Mouse (Mus musculus): ENCODE measurements around the gene Hist1h4b.
A peak's percentile ranks its signal among the peaks of the same experiment; 100 is the strongest.
"Not testable (repeated sequence)": the region's sequence is repeated elsewhere in the genome, so short reads cannot be mapped to it uniquely, and the experiment has no call there.

The Hist1h4b gene

DNA sequence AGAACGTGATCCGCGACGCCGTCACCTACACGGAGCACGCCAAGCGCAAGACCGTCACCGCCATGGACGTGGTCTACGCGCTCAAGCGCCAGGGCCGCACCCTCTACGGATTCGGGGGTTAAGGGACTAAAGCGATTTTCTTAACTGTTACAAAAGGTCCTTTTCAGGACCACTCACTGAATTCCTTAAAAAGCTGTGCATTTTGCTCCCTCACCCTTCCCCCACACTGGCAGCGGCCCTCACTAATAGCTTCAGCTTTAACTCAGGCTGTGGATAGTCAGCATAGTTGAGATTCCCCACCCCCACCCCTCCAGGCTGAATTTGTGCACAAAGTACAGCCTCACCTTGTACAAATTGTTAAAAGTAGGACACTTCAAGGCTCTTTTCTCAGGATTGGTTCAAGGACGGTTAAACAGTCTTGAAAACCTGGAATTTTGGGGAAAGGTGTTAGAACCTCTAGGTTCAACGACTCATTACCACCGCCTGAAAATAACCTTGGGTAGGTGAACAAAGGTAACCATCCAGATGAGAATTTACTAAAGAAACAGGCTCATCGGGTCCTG is 479 bp downstream of the Hist1h4b start:
- no peak for DNase-seq (ENCODE audit: low read depth, low spot score)

DNA sequence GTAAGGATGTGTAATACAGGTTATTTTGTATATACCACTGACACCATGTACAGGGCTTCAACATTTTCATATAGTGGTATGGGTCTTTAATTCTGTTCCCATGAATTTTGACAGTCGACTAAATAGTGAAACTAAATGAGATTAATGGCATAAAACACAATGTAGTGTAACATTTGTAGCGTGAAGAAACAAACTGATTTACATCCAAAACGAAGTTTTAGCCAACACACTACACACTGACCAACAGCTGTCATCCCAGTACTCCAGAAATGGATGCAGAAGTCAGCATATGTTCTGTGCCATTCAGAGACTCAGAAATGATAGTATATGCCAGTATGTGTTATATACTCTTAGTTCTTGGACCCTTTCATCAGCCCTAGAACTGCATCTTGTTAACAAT is 1.1 kb downstream of the Hist1h4b start:
- no peak for DNase-seq (ENCODE audit: low read depth, low spot score)

- no peak for DNase-seq (ENCODE audit: low read depth, low spot score)
Observed at GRCm38 (mm10) chr13:23759251-23759771, 2.5 kb downstream of the Hist1h4b start.

DNA sequence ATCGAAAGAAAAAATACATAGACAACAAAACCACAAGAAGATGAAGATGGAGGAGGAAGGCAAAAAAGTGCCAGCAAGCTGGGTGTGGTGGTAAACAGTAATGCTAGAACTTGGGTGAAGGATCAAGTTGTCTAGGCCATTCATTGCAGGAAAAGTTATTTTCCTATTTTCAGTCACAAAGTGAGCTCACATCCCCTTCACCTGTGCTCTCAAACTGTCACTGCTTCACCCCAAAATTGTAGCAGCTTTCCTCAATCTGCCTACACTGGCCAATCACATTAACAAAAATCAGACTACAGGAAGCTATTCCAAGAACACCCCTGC is 3.1 kb downstream of the Hist1h4b start:
- no peak for DNase-seq (ENCODE audit: low read depth, low spot score)

GRCm38 (mm10) chr13:23760240-23760971 is 3.6 kb downstream of the Hist1h4b start:
- no peak for DNase-seq (ENCODE audit: low read depth, low spot score)

- peak; percentile 94 for DNase-seq (ENCODE audit: low read depth, low spot score)
Observed at GRCm38 (mm10) chr13:23760972-23761864, 4.4 kb downstream of the Hist1h4b start, which contains the start of gene Hist1h4a. Gene Hist1h4a (minus strand): TSS chr13:23761230.

- DNase-seq (ENCODE audit: low read depth, low spot score), result not testable (repeated sequence)
Observed at GRCm38 (mm10) chr13:23761871-23762821, 5.3 kb downstream of the Hist1h4b start, which contains the start of gene Hist1h3a. Gene Hist1h3a (minus strand): TSS chr13:23762386.

GRCm38 (mm10) chr13:23763242-23763585 is 6.4 kb downstream of the Hist1h4b start:
- no peak for DNase-seq (ENCODE audit: low read depth, low spot score)

DNA sequence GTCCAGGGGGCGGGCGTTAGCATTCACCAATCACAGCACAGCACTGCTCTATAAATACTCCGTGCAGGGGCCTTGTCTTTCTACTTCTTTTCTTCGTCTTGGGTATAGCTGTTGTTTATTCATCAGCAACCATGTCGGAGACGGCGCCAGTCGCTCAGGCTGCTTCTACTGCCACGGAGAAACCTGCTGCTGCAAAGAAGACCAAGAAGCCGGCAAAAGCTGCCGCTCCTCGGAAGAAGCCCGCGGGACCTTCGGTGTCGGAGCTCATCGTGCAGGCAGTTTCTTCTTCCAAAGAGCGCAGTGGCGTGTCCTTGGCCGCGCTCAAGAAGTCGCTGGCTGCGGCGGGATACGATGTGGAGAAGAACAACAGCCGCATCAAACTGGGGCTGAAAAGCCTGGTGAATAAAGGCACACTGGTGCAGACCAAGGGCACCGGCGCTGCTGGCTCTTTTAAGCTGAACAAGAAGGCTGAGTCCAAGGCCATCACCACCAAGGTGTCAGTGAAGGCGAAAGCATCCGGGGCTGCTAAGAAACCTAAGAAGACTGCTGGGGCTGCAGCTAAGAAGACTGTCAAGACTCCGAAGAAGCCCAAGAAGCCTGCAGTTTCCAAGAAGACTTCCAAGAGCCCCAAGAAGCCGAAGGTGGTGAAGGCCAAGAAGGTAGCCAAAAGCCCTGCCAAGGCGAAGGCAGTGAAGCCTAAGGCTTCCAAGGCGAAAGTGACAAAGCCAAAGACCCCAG is 6.9 kb downstream of the Hist1h4b start, which contains the start of gene Hist1h1a:
Gene Hist1h1a, plus strand, starts transcription at position 81 of the 738 bp plus-strand sequence.
- peak; percentile 73 for DNase-seq (ENCODE audit: low read depth, low spot score)

DNA sequence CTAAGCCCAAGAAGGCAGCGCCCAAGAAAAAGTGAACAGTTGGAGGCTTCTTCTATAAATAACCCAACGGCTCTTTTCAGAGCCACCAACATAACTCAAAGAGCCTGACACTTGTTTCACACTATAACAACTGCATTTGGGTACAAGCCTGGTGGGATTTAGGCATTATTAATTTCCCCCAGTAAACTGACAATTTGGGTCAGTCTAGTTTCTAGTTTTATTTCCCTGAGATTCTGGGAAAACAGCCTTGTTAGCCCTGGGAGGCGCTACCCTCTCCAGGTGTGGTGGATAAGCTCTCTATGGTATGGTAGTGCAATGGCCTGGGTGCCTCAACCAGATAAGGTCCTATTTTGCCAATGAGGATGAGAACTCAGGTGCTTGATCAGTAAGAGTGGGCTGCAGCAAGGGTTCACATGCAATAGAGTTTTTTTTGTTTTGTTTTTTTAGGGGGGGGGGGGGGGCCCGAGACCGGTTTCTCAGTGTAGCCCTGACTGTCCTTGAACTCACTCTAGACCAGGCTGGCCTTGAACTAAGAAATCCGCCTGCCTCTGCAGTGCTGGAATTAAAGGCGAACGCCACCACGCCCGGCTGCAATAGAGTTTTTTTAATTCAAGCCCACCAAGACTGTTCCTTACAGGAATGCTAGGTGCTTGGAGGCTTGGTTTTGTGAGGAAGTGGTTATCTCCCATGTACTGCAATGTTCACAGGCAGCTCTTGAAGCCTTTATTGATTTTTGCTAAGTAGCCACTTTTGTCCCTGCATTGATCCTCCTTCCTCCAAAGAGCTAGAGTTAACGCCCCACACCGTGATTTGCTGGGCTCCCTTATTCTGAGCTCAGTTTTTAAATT is 7.7 kb downstream of the Hist1h4b start:
- DNase-seq (ENCODE audit: low read depth, low spot score), result no peak

DNA sequence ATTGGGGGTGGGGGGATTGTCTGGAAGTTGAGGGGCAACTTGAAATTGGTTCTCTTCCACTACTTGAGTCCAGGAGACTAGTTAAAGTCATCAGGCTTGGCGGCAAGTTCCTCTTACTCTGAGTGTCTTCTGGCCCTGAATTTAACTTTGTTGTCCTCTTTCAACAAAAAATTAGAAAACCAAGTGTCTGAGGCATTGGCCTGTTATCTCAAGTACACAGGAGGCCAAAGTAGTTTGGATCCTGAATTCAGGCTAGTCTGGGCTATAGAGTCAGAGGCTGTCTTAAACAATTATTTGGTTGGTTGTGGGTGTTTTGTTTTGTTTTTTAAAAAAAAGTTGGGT is 8.3 kb downstream of the Hist1h4b start:
- no peak for DNase-seq (ENCODE audit: low read depth, low spot score)

DNA sequence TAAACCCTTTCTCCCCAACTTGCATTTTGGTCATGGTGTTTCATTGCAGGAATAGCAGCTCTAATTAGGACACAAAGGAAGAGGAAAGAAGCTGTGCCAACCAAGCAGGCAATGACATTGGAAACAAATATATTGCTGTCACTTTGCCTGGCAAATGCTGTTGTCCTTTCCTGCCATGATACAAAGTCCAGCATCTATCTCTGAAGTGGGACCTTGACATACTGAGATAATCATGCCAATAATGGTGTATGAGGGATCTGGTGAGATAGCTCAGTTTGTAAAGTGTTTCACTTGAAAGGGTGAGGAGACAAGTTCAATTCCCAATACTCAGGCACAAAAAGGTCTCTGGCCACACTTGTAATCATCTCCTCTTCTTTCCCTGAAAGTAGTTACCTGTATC is 10.0 kb downstream of the Hist1h4b start:
- DNase-seq (ENCODE audit: low read depth, low spot score), result no peak

DNA sequence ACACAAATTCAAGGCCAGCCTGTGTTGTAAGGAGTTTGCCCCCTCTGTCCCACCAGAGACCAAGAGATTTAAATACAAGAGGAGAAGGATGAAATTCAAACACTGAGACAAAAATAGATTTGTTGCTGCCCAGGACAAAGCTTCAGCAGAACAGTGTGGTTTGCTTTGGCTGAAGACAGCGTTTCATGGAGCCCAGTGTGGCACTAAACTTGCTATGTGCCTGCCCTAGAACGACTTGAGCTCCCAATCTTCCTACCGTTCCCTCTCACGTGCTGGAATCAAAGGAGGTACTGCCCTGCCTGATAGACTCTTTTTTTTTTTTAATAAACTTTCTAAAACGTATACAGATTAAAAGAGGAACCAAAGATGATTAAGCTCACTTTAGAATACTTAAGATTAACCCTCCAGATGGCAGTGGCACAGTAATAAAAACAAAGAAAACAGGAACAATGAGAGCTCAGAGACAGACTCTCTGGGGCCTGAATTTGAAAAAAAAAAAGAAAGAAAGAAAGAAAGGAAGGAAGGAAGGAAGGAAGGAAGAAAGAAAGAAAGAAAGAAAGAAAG is 12.1 kb downstream of the Hist1h4b start:
- no peak for DNase-seq (ENCODE audit: low read depth, low spot score)

DNA sequence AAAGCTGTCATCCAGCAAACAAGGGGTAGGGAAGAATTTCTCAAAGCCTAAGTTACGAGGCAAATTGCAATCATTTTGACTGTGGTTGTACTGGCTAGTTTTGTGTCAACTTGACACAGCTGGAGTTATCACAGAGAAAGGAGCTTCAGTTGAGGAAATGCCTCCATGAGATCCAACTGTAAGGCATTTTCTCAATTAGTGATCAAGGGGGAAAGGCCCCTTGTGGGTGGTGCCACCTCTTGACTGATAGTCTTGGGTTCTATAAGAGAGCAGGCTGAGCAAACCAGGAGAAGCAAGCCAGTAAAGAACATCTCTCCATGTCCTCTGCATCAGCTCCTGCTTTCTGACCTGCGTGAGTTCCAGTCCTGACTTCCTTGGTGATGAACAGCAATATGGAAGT is 12.8 kb downstream of the Hist1h4b start, which contains the start of gene Trim38:
Gene Trim38, plus strand, starts transcription at position 301 of the 400 bp plus-strand sequence.
- not testable (repeated sequence) for DNase-seq (ENCODE audit: low read depth, low spot score)

DNA sequence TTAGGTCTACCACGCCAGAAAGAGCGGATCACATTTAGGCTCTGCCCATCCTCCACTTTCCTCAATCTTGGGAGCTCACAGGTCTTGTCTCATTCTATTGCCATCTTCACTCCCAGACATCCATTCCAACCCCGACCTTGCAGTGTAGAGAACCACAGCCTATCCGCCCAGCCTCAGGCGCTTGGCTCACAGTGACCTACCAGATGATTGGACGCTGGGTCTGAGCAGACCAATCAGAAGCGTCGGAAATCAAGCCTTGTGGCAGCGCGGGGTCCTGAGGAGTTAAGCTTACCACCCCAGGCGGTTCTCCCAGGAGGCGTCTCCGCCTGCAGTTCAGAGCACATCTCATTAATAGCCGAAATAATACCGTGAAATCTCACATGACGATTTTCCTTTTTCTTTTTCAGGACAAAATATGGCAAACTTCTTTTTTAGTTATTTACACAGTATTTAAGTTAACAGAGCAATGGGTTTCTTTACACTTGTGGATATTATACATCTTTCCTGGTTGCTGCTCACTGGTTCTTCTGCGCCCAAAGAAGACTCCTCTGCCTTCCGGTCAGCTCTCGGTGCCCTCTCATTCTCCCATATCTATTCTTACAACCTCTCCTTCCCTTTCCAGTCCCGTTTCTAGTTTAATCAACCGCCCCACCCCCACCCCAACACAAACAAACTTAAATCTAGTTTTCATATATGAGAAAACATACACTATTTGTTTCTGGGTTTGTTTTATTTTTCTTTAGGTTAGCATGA is 15.9 kb downstream of the Hist1h4b start:
- no peak for DNase-seq (ENCODE audit: low read depth, low spot score)

DNA sequence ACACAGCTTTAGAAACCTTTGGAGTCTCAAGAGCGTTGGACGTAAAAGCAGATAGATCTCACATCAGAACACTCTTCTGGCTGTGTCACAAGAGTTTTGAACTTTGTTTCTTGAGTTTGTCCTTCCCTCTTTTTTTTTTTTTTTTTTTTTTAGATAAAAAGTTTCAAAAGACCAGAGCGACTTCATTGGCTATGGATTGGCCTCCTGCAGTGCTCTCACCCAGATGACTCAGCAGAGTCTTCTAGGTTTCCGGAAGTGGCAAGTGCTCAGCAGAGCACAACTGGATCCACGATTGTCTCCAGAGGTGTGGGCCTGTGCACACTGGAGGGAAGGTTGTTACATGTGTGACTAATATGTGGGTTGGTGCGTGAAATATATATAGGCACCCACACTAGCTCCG is 21.5 kb downstream of the Hist1h4b start:
- no peak for DNase-seq (ENCODE audit: low read depth, low spot score)

DNA sequence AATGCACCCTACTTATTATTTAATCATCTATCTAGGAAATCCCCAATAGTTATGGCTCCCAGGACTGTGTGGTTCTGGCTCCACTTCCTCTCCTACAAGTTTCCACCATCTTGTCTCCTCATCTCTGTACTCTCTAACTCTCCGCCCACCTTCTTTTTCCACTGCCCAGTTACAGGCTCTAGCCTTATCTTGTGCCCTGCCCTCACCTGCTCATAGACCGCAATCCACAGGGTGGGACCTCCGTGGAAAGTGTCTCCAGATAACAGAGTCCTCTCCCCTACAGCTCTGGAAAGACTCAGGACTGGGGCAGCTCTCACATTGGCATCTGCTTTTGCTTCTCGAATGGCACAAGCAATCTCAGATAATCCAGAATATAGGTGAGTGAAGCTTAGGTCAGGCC is 22.2 kb downstream of the Hist1h4b start:
- DNase-seq (ENCODE audit: low read depth, low spot score), result no peak

GRCm38 (mm10) chr13:23792520-23792919 is 35.7 kb downstream of the Hist1h4b start:
- peak; percentile 55 for DNase-seq (ENCODE audit: low read depth, low spot score)

Data from retina, postnatal 7 days (tissue).